Mouse (Mus musculus): Measurements from ENCODE around the gene Pramel7. TPM values are rescaled to one million over a fixed set of nuclear protein-coding genes. Genes with fewer than 3 reads are reported as not detected.

Pramel7 gene
- polyA plus RNA-seq (2012; rRNA removed; ENCODE audit: low replicate concordance), result not detected in 2 replicates

GRCm38 (mm10) chr2:87496993-87497392, at the start of gene Pramel7:
Pramel7 (minus strand) TSS chr2:87497093.

GRCm38 (mm10) chr2:87545442-87545841, 48.5 kb upstream of the Pramel7 start, which contains the start of gene Olfr1128:
Olfr1128 (minus strand) TSS chr2:87545542.

GRCm38 (mm10) chr2:87531496-87531895, 34.6 kb upstream of the Pramel7 start, which contains the start of gene Olfr153:
Olfr153 (plus strand) TSS chr2:87531796.

DNA sequence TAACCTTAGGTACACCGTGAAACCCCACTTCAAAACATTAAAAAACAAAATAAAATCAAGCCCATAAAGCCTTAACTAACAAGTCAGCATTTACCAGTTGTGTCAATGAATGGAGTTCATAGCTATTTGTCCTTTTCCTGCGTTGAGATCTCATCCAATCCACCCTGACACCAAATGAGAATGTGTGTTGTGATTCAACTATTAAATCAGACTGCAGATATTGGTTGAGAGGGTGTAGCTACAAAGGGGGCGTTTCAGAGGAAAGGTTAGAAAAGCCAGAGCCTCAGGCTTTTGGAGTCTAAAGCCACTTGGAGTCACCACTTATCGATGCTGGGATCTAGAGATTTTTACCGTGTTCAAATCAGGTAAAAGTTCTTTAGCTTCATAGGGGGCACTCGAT, 9.4 kb upstream of the Pramel7 start, which contains the start of gene Pramel6:
TSS of gene Pramel6 (plus strand) at position 301 of the 400 bp plus-strand sequence.

GRCm38 (mm10) chr2:87453662-87454061, 43.2 kb downstream of the Pramel7 start, which contains the start of gene Olfr1126:
Olfr1126 (plus strand) TSS chr2:87453962.

Other genes starting within 250 kb of the Pramel7 start
- gene Olfr1115, start 249.1 kb downstream of the Pramel7 start, polyA plus RNA-seq (2012; rRNA removed; ENCODE audit: low replicate concordance), result not detected in 2 replicates
- not detected in 2 replicates for gene Olfr1116, start 229.6 kb downstream of the Pramel7 start, polyA plus RNA-seq (2012; rRNA removed; ENCODE audit: low replicate concordance)
- gene Olfr1118, start 189.5 kb downstream of the Pramel7 start, polyA plus RNA-seq (2012; rRNA removed; ENCODE audit: low replicate concordance), result not detected in 2 replicates
- gene Olfr1120, start 142.3 kb downstream of the Pramel7 start, polyA plus RNA-seq (2012; rRNA removed; ENCODE audit: low replicate concordance), result not detected in 2 replicates
- not detected in 2 replicates for gene Olfr1121, start 127.2 kb downstream of the Pramel7 start, polyA plus RNA-seq (2012; rRNA removed; ENCODE audit: low replicate concordance)
- gene Olfr1122, start 111.2 kb downstream of the Pramel7 start, polyA plus RNA-seq (2012; rRNA removed; ENCODE audit: low replicate concordance), result not detected in 2 replicates
- not detected in 2 replicates for gene Olfr1123, start 80.5 kb downstream of the Pramel7 start, polyA plus RNA-seq (2012; rRNA removed; ENCODE audit: low replicate concordance)
- gene Olfr1124, start 66.8 kb downstream of the Pramel7 start, polyA plus RNA-seq (2012; rRNA removed; ENCODE audit: low replicate concordance), result not detected in 2 replicates
- not detected in 2 replicates for gene Olfr1126, start 43.1 kb downstream of the Pramel7 start, polyA plus RNA-seq (2012; rRNA removed; ENCODE audit: low replicate concordance)
- not detected in 2 replicates for gene Pramel6, start 9.5 kb upstream of the Pramel7 start, polyA plus RNA-seq (2012; rRNA removed; ENCODE audit: low replicate concordance)
- gene Olfr153, start 34.7 kb upstream of the Pramel7 start, polyA plus RNA-seq (2012; rRNA removed; ENCODE audit: low replicate concordance), result not detected in 2 replicates
- not detected in 2 replicates for gene Olfr1128, start 48.4 kb upstream of the Pramel7 start, polyA plus RNA-seq (2012; rRNA removed; ENCODE audit: low replicate concordance)
- gene Olfr1129, start 76.8 kb upstream of the Pramel7 start, polyA plus RNA-seq (2012; rRNA removed; ENCODE audit: low replicate concordance), result not detected in 2 replicates
- gene Olfr1130, start 109.1 kb upstream of the Pramel7 start, polyA plus RNA-seq (2012; rRNA removed; ENCODE audit: low replicate concordance), result not detected in 2 replicates
- gene Olfr1131, start 130.0 kb upstream of the Pramel7 start, polyA plus RNA-seq (2012; rRNA removed; ENCODE audit: low replicate concordance), result not detected in 2 replicates
- gene Olfr1132, start 140.4 kb upstream of the Pramel7 start, polyA plus RNA-seq (2012; rRNA removed; ENCODE audit: low replicate concordance), result not detected in 2 replicates
- not detected in 2 replicates for gene Olfr1133, start 150.3 kb upstream of the Pramel7 start, polyA plus RNA-seq (2012; rRNA removed; ENCODE audit: low replicate concordance)
- not detected in 2 replicates for gene Olfr1134, start 161.4 kb upstream of the Pramel7 start, polyA plus RNA-seq (2012; rRNA removed; ENCODE audit: low replicate concordance)
- gene Olfr1135, start 176.6 kb upstream of the Pramel7 start, polyA plus RNA-seq (2012; rRNA removed; ENCODE audit: low replicate concordance), result not detected in 2 replicates
- gene Olfr1136, start 196.9 kb upstream of the Pramel7 start, polyA plus RNA-seq (2012; rRNA removed; ENCODE audit: low replicate concordance), result not detected in 2 replicates
- not detected in 2 replicates for gene Olfr1137, start 216.1 kb upstream of the Pramel7 start, polyA plus RNA-seq (2012; rRNA removed; ENCODE audit: low replicate concordance)
- gene Olfr1138, start 242.9 kb upstream of the Pramel7 start, polyA plus RNA-seq (2012; rRNA removed; ENCODE audit: low replicate concordance), result not detected in 2 replicates
- not detected in 2 replicates for gene Olfr1140, start 246.7 kb upstream of the Pramel7 start, polyA plus RNA-seq (2012; rRNA removed; ENCODE audit: low replicate concordance)